Mouse (Mus musculus) midbrain, embryonic 13.5 days (tissue): ENCODE measurements at regions not wholly inside any gene's neighbourhood (a gene's known extent, or its start where the extent isn't known, plus 50 kb on each side); places are given as distances from the start of the nearest gene placed in this dataset.

Experiments
- ATAC-seq: fragments of 200-750 bp; cut with Nextera tagmentation; 2 replicates; pipeline ENCODE4 v1.8.0; 2017; ENCODE audit warnings: mild to moderate bottlenecking, moderate TSS enrichment, moderate library complexity
- H3K27ac ChIP-seq: fragments of 300-500 bp; sonication (generic); 2 replicates; pipeline ENCODE4 v1.5.1; 2015; ENCODE audit warnings: inconsistent platforms, mild to moderate bottlenecking, moderate library complexity
- H3K27me3 ChIP-seq: fragments of 300-500 bp; sonication (generic); 2 replicates; pipeline ENCODE4 v1.6.1; 2015; ENCODE audit warnings: mild to moderate bottlenecking, inconsistent platforms
- H3K36me3 ChIP-seq: fragments of 300-500 bp; sonication (generic); 2 replicates; pipeline ENCODE4 v1.6.1; 2015; ENCODE audit warnings: mild to moderate bottlenecking, inconsistent platforms
- H3K4me1 ChIP-seq: fragments of 300-500 bp; sonication (generic); replicated peaks from 2 replicates; pipeline ENCODE4 v1.6.1; 2015; ENCODE audit warnings: inconsistent platforms
- H3K4me2 ChIP-seq: fragments of 300-500 bp; sonication (generic); replicated peaks from 2 replicates; pipeline ENCODE4 v1.6.1; 2015; ENCODE audit warnings: moderate library complexity, mild to moderate bottlenecking, inconsistent platforms
- H3K4me3 ChIP-seq: fragments of 300-500 bp; sonication (generic); replicated peaks from 2 replicates; pipeline ENCODE4 v1.5.1; 2015; ENCODE audit warnings: mild to moderate bottlenecking, inconsistent platforms
- H3K9ac ChIP-seq: fragments of 300-500 bp; sonication (generic); replicated peaks from 2 replicates; pipeline ENCODE4 v1.6.1; 2015; ENCODE audit warnings: mild to moderate bottlenecking, inconsistent platforms
- H3K9me3 ChIP-seq: fragments of 300-500 bp; sonication (generic); 2 replicates; pipeline ENCODE4 v1.6.1; 2016; ENCODE audit warnings: mild to moderate bottlenecking, inconsistent platforms
- WGBS: fragments of 180-500 bp; shearing (Covaris S2); methylation state at CpG from one replicate; pipeline ENCODE4 v1.1.7; 2015; 5-methylcytosine and 5-hydroxymethylcytosine counted together

DNA sequence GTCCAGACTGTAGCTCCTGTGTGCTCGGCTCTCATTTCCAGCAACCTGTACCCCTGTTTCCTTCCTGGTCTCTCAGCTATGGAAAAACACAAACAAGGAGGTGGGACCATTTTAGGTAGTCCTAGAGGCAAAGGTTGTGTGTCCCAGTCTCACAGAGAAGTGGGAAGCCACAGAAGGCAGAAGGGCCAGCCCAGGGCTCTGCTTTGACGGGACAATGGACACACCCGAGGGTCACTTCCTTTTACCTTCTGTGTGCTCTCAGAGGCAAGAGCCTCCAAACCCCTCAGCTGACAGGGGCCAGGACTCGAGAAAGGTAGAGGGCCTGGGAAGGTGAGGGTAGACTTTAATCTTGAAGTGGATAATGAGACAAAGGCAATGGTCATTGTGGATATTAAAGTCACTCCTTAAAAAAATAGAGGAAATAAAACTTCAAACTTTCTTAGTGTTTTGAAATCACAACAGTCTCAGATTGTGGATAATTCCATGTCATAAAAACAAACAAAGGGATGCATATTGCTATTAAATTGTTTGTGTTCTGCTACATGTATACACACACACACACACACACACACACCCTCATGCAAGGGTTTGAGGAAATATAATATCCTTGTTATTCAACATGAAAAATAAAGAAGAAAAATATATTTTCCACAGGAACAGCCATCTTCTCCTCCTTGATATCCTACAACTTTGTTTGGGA is 195.6 kb upstream of the Spdye4c start:
- H3K4me2 ChIP-seq: no peak overlapping the region
- 55% methylated on average over 4 of the region's 4 CpGs for WGBS
- H3K4me3 ChIP-seq: no peak overlapping the region
- no peaks in the 10 kb centered on the region for H3K36me3 ChIP-seq
- peaks cover 41% of the 10 kb centered on the region for H3K27me3 ChIP-seq
- H3K4me1 ChIP-seq: peaks cover 15% of the 10 kb centered on the region; the same call in 1 of the 2 replicates
- H3K27ac ChIP-seq: no peak overlapping the region
- no peaks in the 10 kb centered on the region for H3K9me3 ChIP-seq
- no peak overlapping the region for H3K9ac ChIP-seq
- ATAC-seq: peak; percentile 44

DNA sequence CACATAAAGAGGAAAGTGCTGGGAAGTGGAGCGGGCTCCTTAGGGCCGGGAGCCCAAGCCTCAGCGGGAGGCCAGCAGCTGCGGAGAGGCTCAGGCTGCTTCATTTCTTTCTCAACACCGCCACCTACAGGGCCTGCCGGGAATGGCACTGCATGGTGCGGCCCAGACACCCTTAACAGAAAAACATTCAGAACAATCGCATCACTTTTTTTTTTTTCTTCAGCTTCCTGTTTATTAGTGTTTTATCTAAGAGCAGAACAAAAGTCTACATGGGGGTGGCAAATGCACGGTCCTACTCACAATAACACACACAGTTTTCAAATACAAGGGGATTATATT is 195.0 kb upstream of the Spdye4c start:
- Histone ChIP-seq H3K4me2 (no peak overlapping the region), H3K27me3 (peaks cover 38% of the 10 kb centered on the region), H3K4me3 (no peak overlapping the region), H3K9me3 (no peaks in the 10 kb centered on the region), H3K4me1 (peaks cover 15% of the 10 kb centered on the region; the same call in 1 of the 2 replicates), H3K9ac (no peak overlapping the region), H3K36me3 (no peaks in the 10 kb centered on the region), H3K27ac (no peak overlapping the region)
- ATAC-seq: peak; percentile 92
- WGBS: 4% methylated on average over 9 of the region's 9 CpGs

DNA sequence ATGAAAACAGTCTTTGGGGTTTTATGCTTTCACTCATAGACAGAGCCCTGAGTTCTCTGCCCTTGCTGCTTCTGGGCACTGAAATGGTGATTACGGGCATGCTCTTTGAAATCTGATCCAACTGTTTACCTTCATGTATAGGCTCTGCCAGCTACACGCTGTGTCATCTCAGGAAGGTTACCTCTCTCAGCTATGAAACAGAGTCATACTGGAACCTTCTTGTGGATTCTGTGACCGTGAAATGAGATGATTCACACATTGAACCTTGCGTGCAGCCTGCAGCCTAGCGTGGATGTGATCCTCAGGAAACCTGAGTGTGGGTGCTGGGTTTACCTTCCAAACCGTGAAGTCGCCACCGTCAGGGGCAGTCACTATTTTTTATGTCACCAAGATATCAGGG is 189.7 kb upstream of the Spdye4c start:
- Histone ChIP-seq H3K36me3 (no peaks in the 10 kb centered on the region), H3K4me2 (no peak overlapping the region), H3K9me3 (no peaks in the 10 kb centered on the region), H3K4me3 (no peak overlapping the region), H3K4me1 (peaks cover 19% of the 10 kb centered on the region), H3K27me3 (no peaks in the 10 kb centered on the region), H3K27ac (no peak overlapping the region), H3K9ac (no peak overlapping the region)
- 82% methylated on average over 8 of the region's 8 CpGs for WGBS
- ATAC-seq: no peak

DNA sequence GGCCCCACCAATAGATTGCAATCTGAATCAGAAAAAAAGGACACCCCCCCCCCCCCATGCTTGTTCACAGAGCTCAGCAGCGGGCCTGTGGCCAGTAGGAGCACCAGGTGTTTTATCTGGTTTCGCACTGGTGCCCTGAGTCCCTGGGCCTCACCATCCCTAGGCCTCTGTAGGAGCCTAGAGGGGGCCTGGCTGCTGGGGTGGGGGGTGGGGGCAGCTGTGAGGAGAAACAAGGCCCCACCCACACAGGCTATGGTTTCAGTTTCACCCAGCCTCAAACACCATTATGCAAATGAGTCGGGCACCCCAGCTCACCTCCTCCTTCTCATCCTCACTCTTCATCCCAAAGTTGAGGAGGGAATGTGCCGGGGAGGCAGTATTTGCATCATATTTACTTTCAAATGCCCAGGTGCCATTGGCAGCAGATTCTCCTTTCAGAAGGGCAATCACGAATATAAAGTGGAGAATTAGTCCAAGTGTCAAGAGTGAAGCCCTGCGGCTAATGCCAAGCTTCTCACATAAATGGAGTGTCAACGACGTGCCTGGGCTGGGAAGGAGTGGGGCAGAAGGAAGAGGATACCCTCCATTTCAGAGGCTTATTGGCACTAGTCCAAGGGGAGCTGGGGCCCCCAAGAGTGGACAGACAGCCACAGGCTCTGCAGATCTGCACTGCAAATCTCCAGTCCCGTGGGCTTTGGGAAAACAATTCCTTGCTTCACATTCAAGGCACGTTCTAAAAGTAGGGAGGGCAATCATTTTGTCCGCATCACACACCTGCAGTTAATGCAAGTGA is 187.7 kb upstream of the Spdye4c start:
- 32% methylated on average over 11 of the region's 11 CpGs for WGBS
- no peak overlapping the region for H3K4me3 ChIP-seq
- peaks cover 19% of the 10 kb centered on the region for H3K4me1 ChIP-seq
- H3K27ac ChIP-seq: no peak overlapping the region
- no peaks in the 10 kb centered on the region for H3K9me3 ChIP-seq
- no peaks in the 10 kb centered on the region for H3K36me3 ChIP-seq
- no peak overlapping the region for H3K4me2 ChIP-seq
- ATAC-seq: peak; percentile 67
- no peaks in the 10 kb centered on the region for H3K27me3 ChIP-seq
- H3K9ac ChIP-seq: no peak overlapping the region

DNA sequence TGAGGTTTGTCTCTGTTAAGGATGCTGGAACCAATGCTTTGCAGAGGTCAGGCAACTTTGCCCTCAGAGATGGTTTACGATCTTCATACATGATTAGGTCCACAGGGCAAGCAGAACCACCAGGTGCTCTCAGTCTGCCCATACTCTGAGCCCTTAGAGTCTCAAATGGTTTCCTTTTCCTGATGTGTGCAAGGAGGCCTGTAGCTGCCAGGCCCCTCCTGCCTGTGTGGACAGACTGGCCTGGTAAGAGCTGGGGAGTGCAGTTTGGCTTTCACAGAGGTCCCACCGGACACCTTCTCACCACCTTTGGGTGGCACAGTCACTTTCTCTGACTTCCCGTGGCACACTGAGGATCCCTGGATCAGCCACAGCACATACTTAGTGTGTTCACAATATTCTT is 186.6 kb upstream of the Spdye4c start:
- no peak overlapping the region for H3K27ac ChIP-seq
- no peak overlapping the region for H3K4me3 ChIP-seq
- no peak for ATAC-seq
- H3K9ac ChIP-seq: no peak overlapping the region
- WGBS: 95% methylated on average over 3 of the region's 3 CpGs
- H3K4me1 ChIP-seq: peaks cover 19% of the 10 kb centered on the region
- H3K9me3 ChIP-seq: no peaks in the 10 kb centered on the region
- H3K36me3 ChIP-seq: no peaks in the 10 kb centered on the region
- no peaks in the 10 kb centered on the region for H3K27me3 ChIP-seq
- H3K4me2 ChIP-seq: no peak overlapping the region

DNA sequence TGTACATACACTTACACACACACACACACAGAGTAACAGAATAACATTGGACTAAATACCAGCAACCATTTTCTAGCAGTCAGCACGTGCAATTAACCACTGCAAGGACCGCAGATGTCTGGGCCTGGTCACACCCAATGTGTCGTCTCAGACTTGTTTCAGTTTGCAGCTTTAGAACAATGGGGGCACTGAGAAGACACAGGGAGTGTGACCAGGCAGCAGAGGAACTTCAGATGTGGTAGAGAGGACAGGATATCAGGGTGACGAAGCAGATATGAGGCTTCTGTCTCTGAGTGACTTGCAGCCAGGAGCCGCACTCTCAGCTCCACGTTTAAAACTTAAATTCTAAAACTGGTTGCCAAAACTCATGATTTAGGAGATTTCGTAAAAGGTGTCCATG is 183.9 kb upstream of the Spdye4c start:
- Histone ChIP-seq H3K4me2 (no peak overlapping the region), H3K27ac (no peak overlapping the region), H3K9me3 (no peaks in the 10 kb centered on the region), H3K4me1 (peaks cover 19% of the 10 kb centered on the region), H3K4me3 (no peak overlapping the region), H3K27me3 (no peaks in the 10 kb centered on the region), H3K9ac (no peak overlapping the region), H3K36me3 (no peaks in the 10 kb centered on the region)
- WGBS: 70% methylated on average over 7 of the region's 7 CpGs
- ATAC-seq: no peak

DNA sequence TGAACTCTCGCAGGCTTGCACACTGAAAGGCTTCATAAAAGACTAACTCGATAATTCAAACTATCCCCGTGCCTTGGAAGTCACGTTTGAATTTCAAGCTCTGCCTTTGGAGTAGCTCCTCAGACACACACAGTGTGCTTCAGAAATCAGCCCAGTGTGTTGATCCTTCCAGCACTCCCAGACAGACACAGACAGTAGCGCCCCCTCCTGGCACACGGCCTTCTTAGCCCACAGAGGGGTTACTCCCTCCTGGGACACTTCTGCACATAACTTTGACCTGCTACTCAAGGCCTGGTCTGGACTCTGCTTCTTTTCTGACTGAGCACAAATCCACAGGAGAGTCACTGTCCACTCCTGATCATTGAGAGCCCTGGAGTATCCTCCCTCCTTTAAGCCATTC is 182.3 kb upstream of the Spdye4c start:
- ATAC-seq: no peak
- Histone ChIP-seq H3K27me3 (no peaks in the 10 kb centered on the region), H3K9me3 (no peaks in the 10 kb centered on the region), H3K4me1 (peaks cover 5% of the 10 kb centered on the region), H3K4me2 (no peak overlapping the region), H3K27ac (no peak overlapping the region), H3K9ac (no peak overlapping the region), H3K4me3 (no peak overlapping the region), H3K36me3 (no peaks in the 10 kb centered on the region)
- WGBS: 36% methylated on average over 6 of the region's 6 CpGs

DNA sequence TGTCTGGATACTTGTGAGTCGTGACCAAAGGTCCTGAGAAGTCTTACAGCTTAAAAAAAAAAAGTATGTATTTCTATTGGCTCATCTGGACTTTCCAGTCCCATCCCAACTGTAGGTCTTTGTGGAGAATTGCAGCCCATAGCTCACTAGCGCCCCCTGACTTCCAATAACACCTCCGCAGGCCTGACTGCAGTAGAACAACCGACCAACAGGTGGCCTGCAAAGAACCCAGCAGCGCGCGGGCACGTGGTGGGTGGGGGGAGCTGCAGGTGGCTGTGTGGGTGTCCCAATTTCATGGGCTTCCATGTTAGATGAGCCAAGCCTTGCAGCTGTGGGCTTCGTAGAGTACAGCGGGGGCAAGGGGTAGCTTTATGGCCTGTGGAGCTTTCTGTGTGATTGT is 178.7 kb upstream of the Spdye4c start:
- H3K9me3 ChIP-seq: no peaks in the 10 kb centered on the region
- 14% methylated on average over 10 of the region's 10 CpGs for WGBS
- no peak overlapping the region for H3K9ac ChIP-seq
- H3K4me2 ChIP-seq: no peak overlapping the region
- no peaks in the 10 kb centered on the region for H3K27me3 ChIP-seq
- no peaks in the 10 kb centered on the region for H3K36me3 ChIP-seq
- H3K4me1 ChIP-seq: 0 out of 2 replicates have a peak, but pooled peaks cover 3% of the 10 kb centered on the region
- no peak overlapping the region for H3K27ac ChIP-seq
- no peak overlapping the region for H3K4me3 ChIP-seq
- ATAC-seq: no peak

DNA sequence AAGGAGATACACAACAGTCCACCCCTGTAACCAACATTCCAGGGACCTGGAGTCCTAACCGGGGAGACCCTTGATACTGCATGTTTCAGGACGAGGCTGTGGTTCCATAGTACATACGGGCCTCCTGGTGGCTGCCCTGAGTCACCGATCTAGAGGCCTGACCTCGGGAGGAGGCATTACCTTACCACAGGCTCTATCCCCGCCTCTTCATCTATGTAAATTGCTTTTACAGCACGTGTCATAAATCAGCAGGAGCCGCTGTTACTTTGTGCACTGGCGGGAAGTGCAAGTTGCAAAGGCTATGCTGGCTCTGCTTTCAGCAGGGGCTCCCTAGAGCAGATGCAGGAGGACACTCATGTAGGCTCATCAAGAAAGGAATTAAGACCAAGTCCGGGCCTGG is 178.0 kb upstream of the Spdye4c start:
- whole genome bisulfite sequencing: 56% methylated on average over 10 of the region's 10 CpGs
- no peak for ATAC-seq
- H3K9ac ChIP-seq: no peak overlapping the region
- no peaks in the 10 kb centered on the region for H3K9me3 ChIP-seq
- no peak overlapping the region for H3K27ac ChIP-seq
- H3K4me1 ChIP-seq: 0 out of 2 replicates have a peak, but pooled peaks cover 3% of the 10 kb centered on the region
- H3K27me3 ChIP-seq: no peaks in the 10 kb centered on the region
- H3K4me2 ChIP-seq: no peak overlapping the region
- no peaks in the 10 kb centered on the region for H3K36me3 ChIP-seq
- H3K4me3 ChIP-seq: no peak overlapping the region

DNA sequence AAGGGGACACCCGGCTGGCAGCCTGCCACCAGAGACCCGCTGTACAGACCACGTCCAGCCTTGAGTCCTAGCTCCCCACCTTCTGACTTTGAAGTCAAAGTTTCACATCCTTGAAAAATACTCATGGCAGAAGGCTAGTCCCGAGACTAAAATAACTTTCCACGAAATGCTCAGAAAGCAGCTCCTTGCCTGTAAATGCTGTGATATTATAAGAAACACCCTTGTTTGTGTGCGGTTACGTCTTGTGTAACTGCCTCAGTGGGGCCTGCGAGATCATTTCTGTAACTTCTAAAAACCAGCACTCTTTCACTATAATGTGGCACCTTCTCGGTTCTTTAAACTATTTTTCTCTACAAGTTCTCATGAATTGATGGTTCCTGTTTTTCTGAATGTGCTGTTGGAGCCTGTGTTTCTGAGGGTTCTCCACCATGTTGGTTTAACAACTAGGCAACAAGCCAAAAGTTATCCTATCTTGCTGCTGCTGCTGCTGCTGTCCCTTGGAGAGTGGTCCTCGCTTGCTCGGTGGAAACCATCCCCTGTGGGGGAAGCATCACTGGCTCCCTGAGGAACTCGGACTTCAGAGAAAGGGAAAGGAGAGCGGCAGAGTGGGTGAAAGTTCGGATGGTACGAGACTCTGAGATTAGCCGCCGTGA is 176.3 kb upstream of the Spdye4c start:
- H3K4me1 ChIP-seq: 0 out of 2 replicates have a peak, but pooled peaks cover 3% of the 10 kb centered on the region
- H3K4me2 ChIP-seq: no peak overlapping the region
- ATAC-seq: no peak
- H3K27ac ChIP-seq: no peak overlapping the region
- WGBS: 85% methylated on average over 17 of the region's 17 CpGs
- no peaks in the 10 kb centered on the region for H3K36me3 ChIP-seq
- H3K27me3 ChIP-seq: no peaks in the 10 kb centered on the region
- H3K9me3 ChIP-seq: no peaks in the 10 kb centered on the region
- H3K4me3 ChIP-seq: no peak overlapping the region
- H3K9ac ChIP-seq: no peak overlapping the region

DNA sequence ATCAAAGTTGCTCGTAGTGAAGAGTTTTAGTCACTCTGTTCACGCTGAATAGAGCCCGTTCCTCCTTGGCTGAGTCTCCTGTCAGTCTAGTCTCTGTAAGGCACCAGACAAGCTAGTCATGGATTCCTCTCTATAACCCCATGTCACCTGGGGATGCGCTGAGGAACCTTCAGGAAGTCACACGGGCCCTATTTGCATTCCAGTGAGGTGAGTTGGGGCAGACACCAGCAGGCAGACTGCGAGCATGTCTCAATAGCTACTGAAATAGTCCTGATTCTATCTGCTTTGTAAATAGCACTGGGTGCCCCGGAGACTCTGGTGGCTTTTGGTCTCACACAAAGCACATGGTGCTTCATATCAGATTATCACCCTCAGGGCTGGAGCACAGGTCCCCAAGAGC is 174.6 kb upstream of the Spdye4c start:
- Histone ChIP-seq H3K27me3 (no peaks in the 10 kb centered on the region), H3K4me1 (0 out of 2 replicates have a peak, but pooled peaks cover 3% of the 10 kb centered on the region), H3K4me2 (no peak overlapping the region), H3K9me3 (no peaks in the 10 kb centered on the region), H3K36me3 (no peaks in the 10 kb centered on the region), H3K4me3 (no peak overlapping the region), H3K9ac (no peak overlapping the region), H3K27ac (no peak overlapping the region)
- no peak for ATAC-seq
- WGBS: 72% methylated on average over 7 of the region's 7 CpGs

DNA sequence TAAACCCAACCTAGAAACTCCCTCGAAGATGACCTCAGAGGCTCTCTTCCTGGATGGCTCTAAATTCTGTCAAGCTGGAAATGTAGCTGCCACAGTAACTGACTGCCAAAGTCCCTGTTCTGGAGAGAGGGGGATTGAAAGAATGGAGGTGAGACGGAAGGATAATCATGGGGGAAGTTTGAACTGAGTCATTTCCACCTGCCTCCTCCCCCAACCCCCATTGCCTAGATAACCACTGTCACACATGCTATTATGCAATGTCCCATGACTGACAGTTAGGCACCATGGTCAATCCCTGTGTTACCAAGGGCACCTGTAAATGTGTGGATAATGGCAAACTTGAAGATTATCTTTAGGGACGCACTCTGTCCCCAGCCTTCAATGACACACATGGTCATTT is 172.0 kb upstream of the Spdye4c start:
- 69% methylated on average over 3 of the region's 3 CpGs for WGBS
- ATAC-seq: no peak
- Histone ChIP-seq H3K4me2 (no peak overlapping the region), H3K4me3 (no peak overlapping the region), H3K9me3 (no peaks in the 10 kb centered on the region), H3K27me3 (no peaks in the 10 kb centered on the region), H3K4me1 (0 out of 2 replicates have a peak, but pooled peaks cover 3% of the 10 kb centered on the region), H3K36me3 (no peaks in the 10 kb centered on the region), H3K27ac (no peak overlapping the region), H3K9ac (no peak overlapping the region)
